Mouse (Mus musculus): ENCODE measurements around the gene Nfib.
"Not testable (repeated sequence)": the region's sequence is repeated elsewhere in the genome, so short reads cannot be mapped to it uniquely, and the experiment has no call there.

The Nfib gene

DNA sequence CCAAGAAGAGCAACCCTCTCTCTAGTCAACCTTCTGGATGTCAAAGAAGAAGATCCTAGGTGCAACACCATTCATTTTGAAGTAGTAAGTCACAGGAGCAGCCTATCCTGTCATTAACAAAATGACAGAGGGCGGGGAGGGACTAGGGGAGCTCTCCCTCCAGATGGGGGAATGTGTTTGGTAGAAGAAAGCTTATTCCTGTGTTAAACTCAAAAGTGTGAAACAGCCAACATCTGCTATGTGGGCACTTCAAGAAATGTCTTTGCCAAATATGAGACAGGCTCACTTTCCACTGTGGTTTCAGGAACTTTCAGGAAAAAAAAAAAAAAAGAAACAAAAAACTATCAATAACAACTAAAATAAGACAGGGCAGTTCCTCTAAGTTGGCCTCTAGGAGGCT is 411.5 kb downstream of the Nfib start:
- no peak for DNase-seq (ENCODE audit: low spot score)

DNA sequence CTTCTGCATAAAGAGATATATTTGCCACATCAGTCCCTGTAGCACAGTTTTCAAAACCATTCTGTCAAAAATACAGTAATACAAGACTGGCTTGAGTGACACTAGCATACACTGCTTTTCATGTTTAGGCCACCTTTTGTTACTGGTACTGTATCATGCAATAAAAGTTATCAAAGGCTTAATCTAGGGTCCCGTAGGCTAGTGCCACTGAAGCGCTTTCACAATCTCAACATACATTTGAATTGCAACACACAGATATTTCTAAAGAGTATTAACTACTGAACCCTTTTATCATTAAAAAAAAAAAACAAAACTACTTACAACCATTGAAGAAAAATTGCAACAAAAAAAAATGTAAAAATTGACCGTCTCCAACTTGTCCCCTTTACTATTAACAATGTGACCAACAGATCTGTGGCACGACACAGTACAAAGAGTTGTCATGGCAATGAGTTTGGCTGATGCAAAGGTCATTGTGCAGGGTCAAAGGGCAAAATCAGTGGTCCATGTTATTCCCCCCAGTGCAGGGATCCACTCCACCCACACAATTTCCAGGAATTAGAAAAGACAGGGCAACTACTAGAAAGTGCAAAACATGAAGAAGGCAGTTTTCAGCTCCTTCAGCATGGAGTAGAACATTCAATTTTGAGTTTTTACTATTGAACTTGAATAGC is 414.2 kb downstream of the Nfib start:
- DNase-seq (ENCODE audit: low spot score): no peak

- DNase-seq (ENCODE audit: low spot score): no peak
These were observed 414.9 kb downstream of the Nfib start for GRCm38 (mm10) chr4:82290623-82291022.

GRCm38 (mm10) chr4:82289596-82289995 is 416.0 kb downstream of the Nfib start:
- DNase-seq (ENCODE audit: low spot score): no peak

- no peak for DNase-seq (ENCODE audit: low spot score)
These were observed 417.4 kb downstream of the Nfib start for GRCm38 (mm10) chr4:82288138-82288537.

GRCm38 (mm10) chr4:82287454-82287853 is 418.1 kb downstream of the Nfib start:
- no peak for DNase-seq (ENCODE audit: low spot score)

GRCm38 (mm10) chr4:82286931-82287330 is 418.6 kb downstream of the Nfib start:
- no peak for DNase-seq (ENCODE audit: low spot score)

DNA sequence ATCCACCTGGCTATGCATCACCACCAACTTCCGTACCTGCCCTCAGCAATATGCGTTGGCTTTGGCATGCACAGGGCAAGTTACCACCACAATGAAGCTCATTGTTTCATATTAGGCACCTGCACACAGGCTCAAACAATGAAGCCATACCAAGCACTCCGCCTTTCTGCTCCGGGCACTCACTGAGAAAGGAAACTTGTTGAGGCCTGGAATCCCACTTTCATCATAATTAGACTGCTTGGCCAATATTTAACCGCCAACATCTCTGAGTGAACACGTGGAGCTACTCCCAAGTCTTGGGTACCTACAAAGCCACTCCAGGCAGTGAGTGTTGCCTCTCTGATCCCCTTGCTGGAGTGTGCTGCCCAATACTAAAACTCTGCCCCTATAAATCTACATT is 422.0 kb downstream of the Nfib start:
- no peak for DNase-seq (ENCODE audit: low spot score)

DNA sequence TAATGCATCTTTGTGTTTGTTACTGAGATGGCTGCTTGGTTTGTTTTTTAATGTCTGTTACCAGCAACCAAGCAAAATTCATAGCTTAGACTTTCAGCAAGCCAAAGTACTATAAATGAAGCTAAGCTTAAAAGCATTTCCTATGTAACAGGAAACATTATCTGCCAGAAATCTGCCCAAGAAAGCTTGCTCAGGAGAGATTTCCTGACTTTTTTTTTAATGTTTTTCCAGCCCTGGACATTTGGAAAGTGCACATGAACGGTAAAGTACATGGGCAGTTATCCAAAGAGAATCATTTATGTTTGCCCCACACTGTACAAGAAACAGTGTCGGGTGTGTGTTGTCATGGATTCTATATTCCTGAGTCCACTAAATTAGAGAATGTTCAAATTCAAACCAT is 429.6 kb downstream of the Nfib start:
- no peak for DNase-seq (ENCODE audit: low spot score)

GRCm38 (mm10) chr4:82273049-82273754 is 432.3 kb downstream of the Nfib start:
- DNase-seq (ENCODE audit: low spot score): no peak

DNA sequence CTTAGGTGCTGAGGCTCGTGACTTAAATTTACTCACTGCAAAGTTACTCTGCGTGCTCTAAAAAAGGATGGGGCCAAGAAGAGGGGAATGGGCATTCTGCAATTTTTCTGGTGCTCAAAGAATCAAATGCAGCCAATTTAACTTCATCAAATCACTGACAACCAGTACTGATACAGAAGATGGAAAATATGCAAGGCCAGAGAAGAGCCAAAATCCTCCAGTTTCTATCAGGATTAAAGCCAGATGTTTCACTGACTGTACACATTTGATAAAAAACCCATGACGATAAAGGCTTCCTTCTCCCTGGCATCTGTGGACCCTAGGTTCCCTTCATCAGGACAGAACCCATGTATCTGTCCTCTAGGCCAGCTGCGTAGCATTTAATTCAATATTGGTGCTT is 433.5 kb downstream of the Nfib start:
- no peak for DNase-seq (ENCODE audit: low spot score)

- no peak for DNase-seq (ENCODE audit: low spot score)
These were observed 434.0 kb downstream of the Nfib start for GRCm38 (mm10) chr4:82271547-82271946.

- no peak for DNase-seq (ENCODE audit: low spot score)
These were observed 437.4 kb downstream of the Nfib start for GRCm38 (mm10) chr4:82267832-82268778.

DNA sequence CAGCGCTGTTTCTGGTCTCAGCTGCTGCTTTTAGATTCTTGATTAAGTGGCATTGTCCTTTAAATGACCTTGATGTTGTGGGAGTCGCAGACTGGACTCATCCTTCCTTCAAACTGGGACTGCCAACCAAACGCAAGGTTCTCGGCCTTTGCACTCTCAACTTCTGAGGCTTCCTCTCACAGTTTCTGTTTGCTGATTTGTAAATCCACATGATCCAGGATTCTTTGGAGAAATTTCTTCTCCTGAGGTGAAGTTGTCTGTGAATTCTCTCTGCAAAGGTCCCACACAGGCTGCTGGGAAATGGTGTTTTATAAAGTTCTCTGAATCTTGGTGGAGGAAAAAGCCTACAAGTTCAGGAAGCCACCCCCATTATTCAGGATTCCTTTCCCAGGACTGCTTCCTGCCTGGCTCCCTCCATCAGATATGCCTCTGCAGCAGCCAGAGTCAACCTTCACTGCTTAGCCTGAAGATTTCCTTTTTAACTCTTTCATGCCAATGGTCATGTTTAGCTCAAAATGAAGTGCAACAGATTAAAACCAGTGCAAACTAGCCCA is 439.4 kb downstream of the Nfib start:
- no peak for DNase-seq (ENCODE audit: low spot score)

GRCm38 (mm10) chr4:82258545-82258944 is 447.0 kb downstream of the Nfib start:
- DNase-seq (ENCODE audit: low spot score): not testable (repeated sequence)

DNA sequence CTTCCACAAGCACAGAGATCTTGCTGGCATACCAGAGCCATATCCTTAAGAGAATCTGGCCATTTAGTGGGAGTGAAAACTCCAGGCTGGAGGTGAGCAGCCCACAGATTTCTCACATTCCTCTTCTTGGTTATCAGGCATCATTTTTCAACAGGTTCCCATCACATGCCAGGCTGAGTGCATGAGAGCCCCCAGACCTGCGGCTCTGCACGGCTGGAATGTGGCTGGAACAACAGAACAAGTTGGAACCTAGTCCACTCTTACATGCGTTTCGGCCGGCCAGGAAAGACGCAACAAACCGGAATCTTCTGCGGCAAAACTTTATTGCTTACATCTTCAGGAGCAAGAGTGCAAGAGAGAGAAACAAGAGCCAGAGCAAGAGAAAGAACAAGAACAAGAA is 453.5 kb downstream of the Nfib start:
- DNase-seq (ENCODE audit: low spot score): no peak

DNA sequence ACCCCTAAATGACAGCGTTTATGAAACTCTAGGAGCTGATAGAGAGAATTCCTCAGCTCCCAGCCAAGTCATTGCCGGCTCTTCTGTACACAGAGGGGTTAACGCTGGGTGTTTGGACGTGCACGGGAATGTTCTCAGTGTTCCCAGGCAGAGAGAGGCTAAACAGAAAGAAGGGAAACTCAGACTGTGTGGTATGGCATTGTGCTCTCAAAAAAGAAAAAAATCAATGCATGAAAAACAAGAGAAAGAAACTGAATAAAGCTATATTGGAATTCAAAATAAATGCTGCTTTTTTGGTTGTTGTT is 455.2 kb downstream of the Nfib start:
- no peak for DNase-seq (ENCODE audit: low spot score)

- no peak for DNase-seq (ENCODE audit: low spot score)
These were observed 455.8 kb downstream of the Nfib start for GRCm38 (mm10) chr4:82249518-82250354.

DNA sequence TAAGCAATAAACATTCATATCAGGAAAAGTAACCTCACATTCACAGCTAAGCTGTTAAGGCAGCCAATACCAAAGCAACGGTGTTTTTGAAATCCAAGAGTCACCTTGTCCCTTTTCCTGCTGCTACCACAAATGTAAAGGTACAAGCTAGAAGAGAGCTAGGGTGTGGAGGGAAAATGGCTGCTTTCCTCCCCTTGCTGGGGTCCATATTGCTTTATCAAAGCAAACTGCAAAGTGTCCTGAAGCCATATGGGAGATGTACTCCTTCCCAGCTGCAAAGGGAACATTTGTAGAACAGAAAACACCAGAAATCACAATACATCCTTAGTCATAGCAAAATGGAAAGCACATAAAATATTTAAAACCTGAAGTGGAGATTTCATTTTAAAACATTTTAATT is 456.6 kb downstream of the Nfib start:
- DNase-seq (ENCODE audit: low spot score): no peak

GRCm38 (mm10) chr4:82248031-82248430 is 457.5 kb downstream of the Nfib start:
- no peak for DNase-seq (ENCODE audit: low spot score)

DNA sequence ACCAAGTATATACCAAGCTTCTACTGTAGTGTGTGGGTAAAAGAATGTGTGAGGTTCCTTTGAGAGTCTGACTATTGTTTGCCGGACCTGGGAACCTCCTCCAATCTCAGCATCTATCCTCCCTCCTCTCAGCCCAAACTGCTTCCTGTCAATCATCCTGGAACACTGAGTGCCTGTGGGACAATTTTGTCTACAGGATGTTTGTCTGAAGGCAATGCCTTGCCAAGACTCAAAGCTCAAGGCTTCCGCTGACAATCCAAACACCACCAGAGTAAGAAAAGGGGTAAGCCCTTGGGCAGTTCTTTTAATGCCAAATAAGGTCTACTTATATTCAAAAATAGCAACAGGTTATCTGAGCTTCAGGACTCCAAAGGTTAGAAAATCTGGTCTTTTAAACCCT is 459.3 kb downstream of the Nfib start:
- DNase-seq (ENCODE audit: low spot score): no peak

Data from ovary, postnatal 10 days (tissue).